Mouse (Mus musculus) cortical plate, adult 2 months (tissue): ENCODE data around the gene Lmna.

Source experiments
- CTCF ChIP-seq: fragments of 200-500 bp; IDR thresholded peaks from 2 replicates; pipeline ENCODE4 v1.5.1; 2011; ENCODE audit warnings: mild to moderate bottlenecking, control low read depth, low read length; ENCODE audit not compliant: insufficient read depth; ENCODE audit errors: extremely low read depth
- POLR2A ChIP-seq: fragments of 200-500 bp; IDR thresholded peaks from 2 replicates; pipeline ENCODE4 v1.6.1; 2011; ENCODE audit warnings: mild to moderate bottlenecking, low read length, control low read depth; ENCODE audit not compliant: insufficient read depth; ENCODE audit errors: extremely low read depth

GRCm38 (mm10) chr3:88528646-88529045 lies 18.9 kb upstream of the Lmna start:
- TF ChIP-seq CTCF (no peak), POLR2A (no peak)
